Mouse (Mus musculus): ENCODE measurements around the gene Slc7a7. TPM values are rescaled to one million over a fixed set of nuclear protein-coding genes. Genes with fewer than 3 reads are reported as not detected.
"Not testable (repeated sequence)": the region's sequence is repeated elsewhere in the genome, so short reads cannot be mapped to it uniquely, and the experiment has no call there.

Slc7a7 gene
- total RNA-seq, 4 experiments from 2014 or later: 4.6 to 8.5 (median 6.4) TPM

- DNase-seq: no peak
These were observed 46.1 kb downstream of the Slc7a7 start for GRCm38 (mm10) chr14:54371460-54371859.

- no peak for DNase-seq
These were observed 47.0 kb downstream of the Slc7a7 start for GRCm38 (mm10) chr14:54370595-54370994.

GRCm38 (mm10) chr14:54369372-54369771 lies 48.2 kb downstream of the Slc7a7 start:
- no peak for DNase-seq

DNA sequence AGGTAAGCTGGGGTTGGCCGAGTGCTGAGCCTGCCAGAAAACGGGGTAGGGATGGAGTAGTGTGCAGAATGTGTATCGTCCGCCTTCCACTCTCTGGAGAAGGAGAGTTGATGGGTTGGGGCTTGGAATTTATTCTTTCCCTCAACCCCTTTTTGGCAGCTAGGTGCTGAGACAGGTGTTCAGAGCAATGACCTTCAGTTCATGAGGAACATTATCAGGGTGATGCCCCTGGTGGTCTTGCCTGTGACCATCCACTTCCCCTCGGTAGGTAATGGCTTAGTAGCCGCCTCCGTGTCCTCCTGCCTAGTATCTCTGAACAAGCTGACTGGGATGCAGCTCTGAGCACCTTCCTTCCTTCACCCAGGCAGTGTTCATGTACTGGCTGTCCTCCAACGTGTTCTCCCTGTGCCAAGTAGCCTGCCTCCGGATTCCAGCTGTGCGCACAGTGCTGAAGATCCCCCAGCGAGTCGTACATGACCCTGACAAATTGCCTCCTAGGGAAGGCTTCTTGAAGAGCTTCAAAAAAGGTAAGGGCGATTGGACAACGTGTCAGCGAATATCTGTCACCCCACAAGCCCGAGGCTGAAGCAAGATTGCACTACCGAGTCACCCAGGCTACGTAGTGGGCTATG lies 50.0 kb downstream of the Slc7a7 start:
- DNase-seq: peak; percentile 29

DNA sequence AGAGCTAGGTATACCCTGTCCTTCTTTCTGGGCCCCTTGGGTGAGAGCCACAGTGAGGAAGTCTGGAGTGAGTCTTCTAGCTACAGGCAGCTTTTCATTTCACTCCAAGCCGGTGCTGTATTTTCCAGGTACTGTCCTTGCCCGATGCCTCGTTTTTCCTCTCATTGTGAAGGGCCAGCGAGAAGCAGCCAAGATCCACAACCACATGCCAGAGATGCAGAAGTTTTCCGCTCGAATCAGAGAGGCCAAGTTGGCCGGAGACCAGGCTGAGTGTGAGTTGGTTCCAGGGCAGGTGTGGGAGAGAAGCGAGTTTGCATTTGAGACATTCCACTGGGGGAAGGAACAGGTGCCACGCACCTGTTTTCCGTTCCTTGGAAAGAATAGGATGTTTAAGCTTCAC lies 51.0 kb downstream of the Slc7a7 start:
- no peak for DNase-seq

DNA sequence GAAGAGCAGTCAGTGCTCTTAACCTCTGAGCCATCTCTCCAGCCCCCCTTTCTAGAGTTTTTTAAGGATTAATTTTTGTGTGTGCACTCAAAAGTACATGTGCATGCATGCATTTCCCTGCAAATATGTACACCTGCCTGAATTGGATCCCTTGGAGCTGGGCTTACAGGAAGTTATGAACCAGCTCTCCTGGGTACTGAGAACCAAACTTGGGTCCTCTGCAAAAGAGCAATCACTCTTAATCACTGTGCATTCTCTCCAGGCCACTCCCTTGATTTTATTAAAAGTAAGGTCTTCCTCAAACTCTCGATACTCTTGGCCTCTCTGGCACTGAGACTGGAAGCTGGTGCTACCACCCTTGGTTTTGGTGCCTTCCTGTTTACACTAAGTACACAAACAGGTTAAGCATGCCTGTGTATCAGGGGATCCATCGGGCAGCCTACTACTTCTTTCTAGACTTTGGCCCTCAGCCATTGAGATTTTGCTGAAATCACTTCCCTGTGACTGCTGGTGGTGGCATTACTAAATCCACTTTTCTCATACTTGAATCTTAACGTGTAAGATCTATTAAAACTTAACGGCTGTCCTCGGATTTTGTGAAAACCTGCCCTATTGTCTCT lies 52.4 kb downstream of the Slc7a7 start:
- no peak for DNase-seq

DNA sequence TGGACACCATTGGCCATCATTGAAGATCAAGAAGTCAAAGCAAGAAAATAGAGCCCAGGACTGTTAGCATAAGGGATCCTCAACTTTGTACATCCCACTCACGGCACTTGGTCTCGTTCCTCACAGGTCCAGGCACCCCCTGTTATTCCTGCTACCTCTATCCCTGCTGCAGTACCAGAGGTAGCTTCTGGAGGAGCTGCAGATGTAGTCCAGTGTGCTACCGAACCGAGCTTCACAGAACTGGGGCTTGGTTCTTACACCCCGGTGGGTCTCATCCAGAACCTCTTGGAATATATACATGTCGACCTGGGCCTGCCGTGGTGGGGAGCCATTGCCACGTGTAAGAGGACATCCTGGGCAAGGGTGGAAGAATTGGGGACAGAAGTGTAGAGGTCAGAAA lies 54.4 kb downstream of the Slc7a7 start:
- no peak for DNase-seq

GRCm38 (mm10) chr14:54360577-54361340 lies 56.8 kb downstream of the Slc7a7 start, which contains the start of gene Oxa1l:
TSS of gene Oxa1l (plus strand) at chr14:54360834.
- peak; percentile 92 for DNase-seq

- DNase-seq: no peak
These were observed 63.2 kb downstream of the Slc7a7 start for GRCm38 (mm10) chr14:54354406-54354805.

GRCm38 (mm10) chr14:54352314-54352713 lies 65.3 kb downstream of the Slc7a7 start:
- DNase-seq: no peak

GRCm38 (mm10) chr14:54350773-54351541 lies 66.6 kb downstream of the Slc7a7 start:
- not testable (repeated sequence) for DNase-seq

GRCm38 (mm10) chr14:54341807-54342206 lies 75.8 kb downstream of the Slc7a7 start:
- DNase-seq: not testable (repeated sequence)

DNA sequence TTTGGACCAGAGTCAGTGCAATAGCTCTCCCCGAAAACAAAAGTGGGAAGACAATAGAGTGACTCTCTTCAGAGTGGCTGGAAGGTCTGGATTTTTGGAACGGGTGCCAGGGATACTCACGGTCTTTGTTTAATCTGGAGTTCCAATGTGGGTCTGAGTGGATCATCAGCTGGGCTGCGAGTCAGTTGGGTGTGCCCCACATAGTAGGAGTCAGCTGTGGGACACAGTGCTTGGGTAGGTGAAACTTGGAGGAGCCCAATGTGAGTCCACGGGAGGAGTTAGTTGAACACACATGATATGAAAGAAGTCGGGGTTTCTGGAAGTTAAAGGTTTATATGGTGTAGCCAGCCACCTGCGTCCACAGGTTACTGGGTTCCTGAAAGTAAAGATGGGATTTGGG lies 76.7 kb downstream of the Slc7a7 start:
- DNase-seq: no peak

GRCm38 (mm10) chr14:54333452-54334189 lies 84.0 kb downstream of the Slc7a7 start:
- DNase-seq: peak; percentile 81

DNA sequence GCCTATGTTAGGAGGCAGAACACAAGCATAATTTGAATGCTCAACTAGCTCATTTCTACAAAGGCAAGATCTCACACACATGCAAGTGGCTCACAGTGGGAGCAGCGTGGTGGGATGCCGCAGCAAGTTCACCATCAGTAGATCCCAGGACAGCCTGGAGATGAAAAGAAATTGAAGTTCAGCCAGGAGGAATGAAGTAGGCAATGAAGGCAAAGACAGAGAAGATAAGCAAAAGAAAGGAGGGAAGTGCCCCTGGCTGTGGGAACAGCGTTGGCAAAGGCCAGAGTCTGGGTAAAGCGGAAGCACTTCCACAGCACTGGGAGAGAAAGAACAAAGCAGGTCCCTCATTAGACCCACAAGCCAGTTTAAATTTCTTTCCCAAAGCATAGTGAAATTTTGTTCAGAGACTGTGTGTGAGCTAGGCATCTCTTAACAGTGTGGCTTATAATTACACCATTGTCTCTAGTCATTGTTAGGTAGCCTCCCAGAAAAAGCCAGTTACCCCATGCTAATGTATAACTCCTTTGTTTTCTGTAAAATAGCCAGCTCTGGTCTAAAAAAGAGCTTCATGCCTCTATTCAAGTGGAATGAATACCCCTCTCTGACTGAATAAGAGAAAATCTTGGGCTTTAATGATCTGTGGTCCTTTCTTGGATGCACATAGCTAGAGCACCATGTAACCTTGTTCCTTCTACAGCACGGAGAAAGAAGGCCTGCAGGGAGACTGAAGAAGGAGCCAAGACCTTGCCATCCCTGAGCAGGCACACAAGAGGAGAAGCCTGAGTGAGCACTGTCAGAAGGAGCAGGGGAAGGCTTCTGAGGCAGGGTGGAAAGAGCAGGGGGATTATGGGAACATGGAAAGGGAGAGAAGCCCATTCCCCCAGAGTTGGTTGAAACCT lies 85.2 kb downstream of the Slc7a7 start:
- no peak for DNase-seq

DNA sequence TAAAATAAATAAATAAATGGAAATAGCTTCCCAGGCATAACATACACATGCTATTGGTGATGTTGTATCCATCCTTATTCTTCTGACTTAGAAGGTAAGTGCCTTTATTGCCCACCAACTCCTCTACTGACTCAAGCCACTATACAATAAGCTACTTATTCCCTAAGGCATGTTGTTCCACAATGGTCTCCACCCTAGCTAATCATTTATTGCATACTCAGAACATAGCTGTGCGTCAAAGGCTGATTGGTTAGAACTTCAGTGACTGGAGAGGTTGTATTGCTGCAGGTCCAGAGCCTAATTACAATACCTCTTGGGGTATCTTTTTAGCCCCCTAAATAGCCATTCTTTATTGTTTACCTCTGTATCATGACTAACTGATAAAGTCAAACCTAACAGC lies 86.4 kb downstream of the Slc7a7 start:
- DNase-seq: no peak

GRCm38 (mm10) chr14:54329201-54329600 lies 88.4 kb downstream of the Slc7a7 start:
- DNase-seq: no peak

- no peak for DNase-seq
These were observed 89.0 kb downstream of the Slc7a7 start for GRCm38 (mm10) chr14:54328548-54328947.

DNA sequence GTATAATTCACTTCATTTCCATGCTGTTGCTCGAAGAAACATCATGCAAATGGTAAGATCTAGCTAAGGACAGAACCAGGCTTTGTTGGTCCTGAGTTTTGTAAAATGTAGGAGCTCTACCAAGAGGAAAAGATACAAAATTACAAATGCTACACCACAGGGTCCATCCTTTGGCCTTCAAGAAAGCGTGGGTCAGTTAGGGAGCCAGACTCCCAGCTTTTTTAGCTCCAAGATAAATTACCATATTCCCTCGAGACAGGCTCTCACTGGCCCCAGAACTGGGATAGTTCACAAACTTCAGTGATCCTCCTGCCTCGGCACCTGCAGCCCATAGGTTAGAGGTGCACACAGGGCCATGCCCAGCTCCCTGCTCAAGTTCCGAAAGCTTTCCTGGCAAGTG lies 93.1 kb downstream of the Slc7a7 start:
- no peak for DNase-seq

- peak; percentile 24 for DNase-seq
These were observed 95.8 kb downstream of the Slc7a7 start for GRCm38 (mm10) chr14:54321556-54322376.

Measured in adrenal gland, adult 8-10 months (tissue).